Mouse (Mus musculus) forebrain, embryonic 13.5 days (tissue): ENCODE data around the gene Gm20388. TPM values are rescaled to one million over a fixed set of nuclear protein-coding genes. Genes with fewer than 3 reads are reported as not detected.

Source experiments
- ATAC-seq: fragments of 200-750 bp; cut with Nextera tagmentation; 2 replicates; pipeline ENCODE4 v1.8.0; 2017
- H3K27ac ChIP-seq: fragments of 300-500 bp; sonication (generic); 2 replicates; pipeline ENCODE4 v1.5.1; 2015; ENCODE audit warnings: inconsistent platforms, mild to moderate bottlenecking, moderate library complexity
- H3K27me3 ChIP-seq: fragments of 300-500 bp; sonication (generic); 2 replicates; pipeline ENCODE4 v1.6.1; 2015; ENCODE audit warnings: mild to moderate bottlenecking, inconsistent platforms
- H3K36me3 ChIP-seq: fragments of 300-500 bp; sonication (generic); 2 replicates; pipeline ENCODE4 v1.6.1; 2015; ENCODE audit warnings: mild to moderate bottlenecking, inconsistent platforms; ENCODE audit not compliant: poor library complexity, severe bottlenecking
- H3K4me1 ChIP-seq: fragments of 300-500 bp; sonication (generic); 2 replicates; pipeline ENCODE4 v1.6.1; 2015; ENCODE audit warnings: inconsistent platforms
- H3K4me2 ChIP-seq: fragments of 300-500 bp; sonication (generic); 2 replicates; pipeline ENCODE4 v1.6.1; 2015; ENCODE audit warnings: inconsistent platforms, mild to moderate bottlenecking, moderate library complexity
- H3K4me3 ChIP-seq: fragments of 300-500 bp; sonication (generic); 2 replicates; pipeline ENCODE4 v1.5.1; 2015; ENCODE audit warnings: mild to moderate bottlenecking, inconsistent platforms
- H3K9ac ChIP-seq: fragments of 300-500 bp; sonication (generic); 2 replicates; pipeline ENCODE4 v1.6.1; 2015; ENCODE audit warnings: mild to moderate bottlenecking, inconsistent platforms
- H3K9me3 ChIP-seq: fragments of 300-500 bp; sonication (generic); replicated peaks from 2 replicates; pipeline ENCODE4 v1.6.1; 2016; ENCODE audit warnings: inconsistent platforms
- WGBS: fragments of 180-500 bp; shearing (Covaris S2); methylation state at CpG from one replicate; pipeline ENCODE4 v1.1.7; 2015; 5-methylcytosine and 5-hydroxymethylcytosine counted together
- polyA plus RNA-seq: library from polyadenylated mRNA; unstranded; fragments of >200 nt; fragmentation: Nextera tagmentation; extraction: Ambion mirVana; gene quantifications from 2 replicates; pipeline ENCODE4 v1.2.1, GENCODE M21; 2015

Gene Gm20388
- polyA plus RNA-seq, 1 experiment from 2014 or later, result 5.6 TPM

- no peaks in the 10 kb centered on the region for H3K27me3 ChIP-seq
- H3K4me3 ChIP-seq, result no peak overlapping the region
- no peak for ATAC-seq
- no peak overlapping the region for H3K9ac ChIP-seq
- no peak overlapping the region for H3K4me2 ChIP-seq
- WGBS, result 84% methylated on average over 6 of the region's 6 CpGs
- no peaks in the 10 kb centered on the region for H3K4me1 ChIP-seq
- no peaks in the 10 kb centered on the region for H3K36me3 ChIP-seq
- no peaks in the 10 kb centered on the region for H3K9me3 ChIP-seq
- no peak overlapping the region for H3K27ac ChIP-seq
Measured at GRCm38 (mm10) chr8:120867386-120867785, 956.7 kb downstream of the Gm20388 start.

DNA sequence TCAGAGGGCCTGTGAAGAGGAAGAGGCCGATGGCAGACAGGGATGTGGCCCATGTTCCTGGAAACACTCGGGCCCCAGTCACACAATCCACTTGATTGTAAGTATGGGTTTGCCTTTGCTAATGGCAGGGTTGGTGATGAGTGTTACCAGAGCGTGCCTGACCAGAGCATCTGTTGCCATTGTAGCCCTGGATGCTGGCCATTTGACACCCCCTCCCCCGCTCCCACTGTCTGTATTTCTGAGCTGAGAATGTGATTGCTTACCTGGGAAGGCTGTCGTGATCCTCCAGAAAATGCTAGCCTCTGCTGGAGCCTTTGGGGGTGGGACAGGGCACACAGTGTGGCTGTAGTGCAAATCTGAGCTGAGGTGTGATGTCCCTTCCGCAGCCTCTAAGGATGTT, 962.0 kb downstream of the Gm20388 start:
- Histone ChIP-seq H3K4me1 (no peaks in the 10 kb centered on the region), H3K36me3 (no peaks in the 10 kb centered on the region), H3K4me3 (no peak overlapping the region), H3K27ac (no peak overlapping the region), H3K4me2 (no peak overlapping the region), H3K9me3 (no peaks in the 10 kb centered on the region), H3K9ac (no peak overlapping the region), H3K27me3 (peaks cover 3% of the 10 kb centered on the region)
- no peak for ATAC-seq
- 79% methylated on average over 6 of the region's 6 CpGs for WGBS

GRCm38 (mm10) chr8:120876010-120876918, 965.6 kb downstream of the Gm20388 start:
- no peak for ATAC-seq
- Histone ChIP-seq H3K9ac (no peak overlapping the region), H3K36me3 (no peaks in the 10 kb centered on the region), H3K27ac (no peak overlapping the region), H3K9me3 (no peaks in the 10 kb centered on the region), H3K4me3 (no peak overlapping the region), H3K4me1 (no peaks in the 10 kb centered on the region), H3K27me3 (peaks cover 34% of the 10 kb centered on the region), H3K4me2 (no peak overlapping the region)
- 87% methylated on average over 24 of the region's 24 CpGs for WGBS

DNA sequence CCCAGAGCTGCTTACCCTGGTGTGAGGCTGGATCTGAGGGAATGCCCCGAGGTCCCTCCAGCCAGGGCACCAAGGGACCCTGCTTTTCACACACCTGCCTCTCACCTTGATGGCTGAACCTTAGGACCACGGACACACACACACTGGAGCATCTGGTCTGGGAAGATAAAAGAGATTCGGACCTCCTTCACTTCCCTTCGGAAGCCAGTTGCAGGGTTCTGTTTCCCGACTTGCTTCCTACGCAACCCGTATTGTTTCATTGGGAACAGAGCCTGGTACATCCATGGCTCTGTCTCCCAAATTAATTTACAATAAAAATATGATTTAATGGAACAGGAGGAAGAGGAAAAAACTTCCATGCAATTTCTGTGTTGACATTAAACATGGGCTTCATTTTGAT, 966.4 kb downstream of the Gm20388 start:
- Histone ChIP-seq H3K27ac (no peak overlapping the region), H3K4me1 (no peaks in the 10 kb centered on the region), H3K9me3 (no peaks in the 10 kb centered on the region), H3K4me3 (no peak overlapping the region), H3K36me3 (no peaks in the 10 kb centered on the region), H3K9ac (no peak overlapping the region), H3K27me3 (peaks cover 41% of the 10 kb centered on the region), H3K4me2 (no peak overlapping the region)
- 87% methylated on average over 7 of the region's 7 CpGs for WGBS
- no peak for ATAC-seq

DNA sequence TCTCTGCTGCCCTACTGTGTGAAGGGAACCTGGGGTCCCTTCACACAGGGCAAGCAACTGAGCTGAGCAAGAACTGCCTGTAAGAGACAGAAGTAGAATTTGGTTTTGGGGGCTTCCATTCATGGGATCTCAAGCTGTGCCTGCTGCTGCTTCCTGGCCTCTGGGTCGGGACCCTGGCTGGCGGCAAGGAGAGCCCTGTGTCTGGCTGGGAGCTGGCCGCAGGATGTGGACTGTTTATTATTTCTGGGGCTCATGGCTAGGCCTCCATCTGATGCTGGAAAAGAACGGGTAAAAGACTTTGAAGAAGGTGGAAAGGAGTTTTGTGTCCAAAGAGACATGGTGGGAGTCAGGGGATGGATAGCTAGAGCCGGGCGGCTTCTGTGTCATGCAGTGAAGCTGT, 969.3 kb downstream of the Gm20388 start:
- peaks cover 7% of the 10 kb centered on the region; the same call in 1 of the 2 replicates for H3K4me1 ChIP-seq
- H3K9ac ChIP-seq, result no peak overlapping the region
- 70% methylated on average over 6 of the region's 6 CpGs for WGBS
- peaks cover 68% of the 10 kb centered on the region for H3K27me3 ChIP-seq
- H3K9me3 ChIP-seq, result no peaks in the 10 kb centered on the region
- H3K4me3 ChIP-seq, result no peak overlapping the region
- H3K4me2 ChIP-seq, result no peak overlapping the region
- H3K27ac ChIP-seq, result no peak overlapping the region
- no peaks in the 10 kb centered on the region for H3K36me3 ChIP-seq
- ATAC-seq, result no peak

GRCm38 (mm10) chr8:120881634-120882033, 971.0 kb downstream of the Gm20388 start:
- Histone ChIP-seq H3K36me3 (no peaks in the 10 kb centered on the region), H3K9ac (no peak overlapping the region), H3K27me3 (peaks cover 86% of the 10 kb centered on the region), H3K4me1 (peaks cover 7% of the 10 kb centered on the region; the same call in 1 of the 2 replicates), H3K4me3 (no peak overlapping the region), H3K9me3 (no peaks in the 10 kb centered on the region), H3K27ac (no peak overlapping the region), H3K4me2 (no peak overlapping the region)
- WGBS, result 80% methylated on average over 10 of the region's 10 CpGs
- no peak for ATAC-seq

GRCm38 (mm10) chr8:120882657-120883056, 972.0 kb downstream of the Gm20388 start:
- H3K36me3 ChIP-seq, result no peaks in the 10 kb centered on the region
- 22% methylated on average over 13 of the region's 13 CpGs for WGBS
- H3K4me1 ChIP-seq, result peaks cover 7% of the 10 kb centered on the region; the same call in 1 of the 2 replicates
- H3K27me3 ChIP-seq, result peaks cover 92% of the 10 kb centered on the region
- H3K9ac ChIP-seq, result no peak overlapping the region
- H3K4me3 ChIP-seq, result no peak overlapping the region
- H3K27ac ChIP-seq, result no peak overlapping the region
- H3K9me3 ChIP-seq, result no peaks in the 10 kb centered on the region
- no peak overlapping the region for H3K4me2 ChIP-seq
- ATAC-seq, result no peak

DNA sequence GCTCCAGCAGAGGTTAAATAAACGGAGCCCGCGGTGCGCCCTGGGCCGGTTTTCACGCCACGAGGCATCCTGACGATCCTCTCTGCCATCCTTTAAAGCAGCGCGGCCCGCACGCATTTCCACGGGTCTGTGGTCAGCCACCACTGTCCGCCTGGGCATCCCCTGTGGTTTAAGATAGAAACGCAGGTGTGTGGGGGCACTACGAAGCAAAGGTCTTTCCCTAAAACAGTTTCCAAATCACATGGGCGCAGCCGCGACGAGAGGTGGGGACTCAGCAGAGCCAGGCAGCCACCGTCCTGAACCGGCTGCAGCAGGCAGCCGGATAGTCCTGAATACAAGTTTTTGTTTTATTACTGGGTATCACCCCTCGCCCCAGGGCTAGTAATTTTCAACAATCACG, 972.7 kb downstream of the Gm20388 start:
- no peaks in the 10 kb centered on the region for H3K9me3 ChIP-seq
- peaks cover 94% of the 10 kb centered on the region for H3K27me3 ChIP-seq
- H3K4me1 ChIP-seq, result peaks cover 7% of the 10 kb centered on the region; the same call in 1 of the 2 replicates
- no peaks in the 10 kb centered on the region for H3K36me3 ChIP-seq
- H3K9ac ChIP-seq, result no peak overlapping the region
- WGBS, result 3% methylated on average over 25 of the region's 25 CpGs
- H3K4me2 ChIP-seq, result peak overlapping the region; percentile 20; the same call in 1 of the 2 replicates
- ATAC-seq, result no peak
- no peak overlapping the region for H3K4me3 ChIP-seq
- H3K27ac ChIP-seq, result no peak overlapping the region

DNA sequence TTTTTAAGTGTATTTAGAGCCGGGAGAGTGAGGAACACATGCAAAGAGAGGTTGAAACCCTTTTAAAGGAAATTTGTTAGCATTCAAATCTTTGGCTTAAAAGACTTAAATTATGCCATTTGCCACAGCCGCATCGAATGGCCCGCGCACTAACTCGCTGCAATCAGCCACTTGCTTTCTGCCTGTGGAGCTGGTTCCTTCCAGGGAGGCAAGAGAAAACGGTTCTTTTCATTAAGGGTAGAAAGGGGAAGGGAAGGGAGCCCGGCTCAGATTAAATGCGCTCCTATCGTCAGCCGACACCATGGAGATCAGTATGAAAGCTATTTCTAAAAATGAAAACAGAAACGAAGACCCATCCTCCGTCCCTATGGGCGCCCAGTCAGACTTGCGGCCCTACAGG, 973.2 kb downstream of the Gm20388 start:
- 3% methylated on average over 15 of the region's 15 CpGs for WGBS
- ATAC-seq, result no peak
- Histone ChIP-seq H3K27ac (no peak overlapping the region), H3K36me3 (no peaks in the 10 kb centered on the region), H3K9me3 (no peaks in the 10 kb centered on the region), H3K4me1 (peaks cover 7% of the 10 kb centered on the region; the same call in 1 of the 2 replicates), H3K4me2 (no peak overlapping the region), H3K9ac (no peak overlapping the region), H3K27me3 (peaks cover 94% of the 10 kb centered on the region), H3K4me3 (no peak overlapping the region)

GRCm38 (mm10) chr8:120884881-120885280, 974.2 kb downstream of the Gm20388 start:
- no peak overlapping the region for H3K9ac ChIP-seq
- 62% methylated on average over 13 of the region's 13 CpGs for WGBS
- H3K27me3 ChIP-seq, result peaks cover 98% of the 10 kb centered on the region
- no peak for ATAC-seq
- H3K27ac ChIP-seq, result no peak overlapping the region
- peaks cover 9% of the 10 kb centered on the region; the same call in 1 of the 2 replicates for H3K4me1 ChIP-seq
- H3K36me3 ChIP-seq, result no peaks in the 10 kb centered on the region
- no peaks in the 10 kb centered on the region for H3K9me3 ChIP-seq
- H3K4me3 ChIP-seq, result no peak overlapping the region
- H3K4me2 ChIP-seq, result no peak overlapping the region

GRCm38 (mm10) chr8:120887254-120887653, 976.6 kb downstream of the Gm20388 start:
- H3K4me1 ChIP-seq, result peaks cover 14% of the 10 kb centered on the region; the same call in 1 of the 2 replicates
- peaks cover 95% of the 10 kb centered on the region for H3K27me3 ChIP-seq
- H3K4me2 ChIP-seq, result no peak overlapping the region
- 15% methylated on average over 10 of the region's 10 CpGs for WGBS
- H3K9me3 ChIP-seq, result no peaks in the 10 kb centered on the region
- H3K9ac ChIP-seq, result no peak overlapping the region
- no peak overlapping the region for H3K27ac ChIP-seq
- H3K4me3 ChIP-seq, result no peak overlapping the region
- no peaks in the 10 kb centered on the region for H3K36me3 ChIP-seq
- ATAC-seq, result no peak

GRCm38 (mm10) chr8:120888005-120888404, 977.4 kb downstream of the Gm20388 start:
- Histone ChIP-seq H3K4me3 (no peak overlapping the region), H3K27me3 (peaks cover 96% of the 10 kb centered on the region), H3K4me1 (peaks cover 14% of the 10 kb centered on the region; the same call in 1 of the 2 replicates), H3K27ac (no peak overlapping the region), H3K4me2 (no peak overlapping the region), H3K36me3 (no peaks in the 10 kb centered on the region), H3K9ac (no peak overlapping the region), H3K9me3 (no peaks in the 10 kb centered on the region)
- WGBS, result 69% methylated on average over 5 of the region's 5 CpGs
- ATAC-seq, result no peak
